Mouse (Mus musculus) mouse embryonic stem cell (cell line): ENCODE data around the gene Elovl5.

Experiments
- in situ Hi-C, 2 experiments: fragments of 300-500 bp; cut with MboI; formaldehyde crosslinking; loops; 1 replicate in 1 of 2; 3 replicates in 1 of 2; pipeline ENCODE4 v1.14.3; 2019 to 2020; ENCODE audit warnings: low sequenced_read_pairs in 2 of 2, low pct_unique_long_range_greater_than_20kb in 1 of 2, mixed read lengths in 1 of 2; ENCODE audit not compliant: unreplicated experiment in 1 of 2

Elovl5 gene

DNA sequence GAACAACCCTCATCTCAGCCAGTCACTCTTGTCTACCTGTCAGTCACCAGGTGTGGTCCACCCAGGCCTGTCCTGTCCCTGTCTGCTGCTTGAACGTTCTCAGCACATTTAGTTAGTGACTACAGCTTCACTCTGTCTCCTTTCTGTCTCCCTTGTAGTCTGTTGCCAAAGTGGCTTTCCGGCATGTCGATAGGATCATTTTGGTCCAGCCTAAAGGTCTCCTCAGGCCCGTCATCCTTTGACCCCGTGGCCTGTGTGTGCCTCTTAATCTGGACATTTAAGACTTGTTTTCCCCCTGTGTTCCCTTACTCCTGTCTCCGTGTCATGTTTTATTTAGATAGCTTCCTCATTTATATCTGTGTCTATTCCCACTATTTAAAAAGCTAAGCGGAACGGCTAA is 9.0 kb downstream of the Elovl5 start:
- in situ Hi-C loops, result no loop called here

DNA sequence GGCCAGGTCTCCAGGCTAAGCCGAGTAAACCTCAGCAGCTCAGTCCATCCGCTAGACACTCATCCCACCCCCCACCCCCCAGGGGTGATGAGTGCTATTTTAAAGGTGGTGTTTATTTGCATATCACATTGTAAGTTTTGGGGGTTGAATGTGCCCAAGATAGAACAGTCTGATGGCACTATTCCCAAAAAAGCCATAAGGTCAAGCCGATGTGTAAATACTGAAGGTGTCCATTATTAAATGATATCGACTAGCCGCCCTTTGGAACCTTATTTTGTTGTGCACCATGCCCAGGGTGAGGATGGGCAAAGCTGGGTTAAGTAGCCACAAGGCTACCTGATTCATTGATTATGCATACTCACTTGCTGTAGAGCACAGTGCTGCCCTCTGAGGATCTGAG is 9.7 kb downstream of the Elovl5 start:
- in situ Hi-C loops, result no loop called here

- in situ Hi-C loops, result no loop called here
Measured at GRCm38 (mm10) chr9:77927431-77927830, 10.3 kb downstream of the Elovl5 start.

GRCm38 (mm10) chr9:77928769-77929168 is 11.6 kb downstream of the Elovl5 start:
- in situ Hi-C loops, result no loop called here

DNA sequence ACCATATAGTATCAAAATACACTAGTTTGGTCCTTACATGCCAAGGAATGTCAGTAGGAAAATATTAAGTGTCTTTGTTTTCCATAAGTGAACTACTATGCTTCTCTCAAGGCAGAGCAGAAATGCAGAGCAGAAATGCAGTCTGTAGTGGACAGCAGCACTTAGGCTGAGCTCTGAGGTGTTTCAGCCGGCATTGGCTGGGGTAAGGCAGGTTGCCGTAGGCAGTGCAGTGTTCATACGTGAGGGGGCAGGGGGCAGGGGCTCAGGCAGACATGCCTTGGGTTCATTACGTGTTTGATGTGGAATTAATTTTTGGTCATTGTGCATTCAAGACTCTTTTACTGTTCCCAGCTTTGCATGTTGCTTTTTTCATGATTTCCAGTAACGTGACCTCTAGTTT is 12.1 kb downstream of the Elovl5 start:
- in situ Hi-C loops, result no loop called here

- in situ Hi-C loops, result no loop called here
Measured at GRCm38 (mm10) chr9:77930036-77930859, 13.1 kb downstream of the Elovl5 start.

GRCm38 (mm10) chr9:77930860-77931184 is 13.7 kb downstream of the Elovl5 start:
- in situ Hi-C loops, result no loop called here

- in situ Hi-C loops, result no loop called here
Measured at GRCm38 (mm10) chr9:77931740-77932139, 14.6 kb downstream of the Elovl5 start.

GRCm38 (mm10) chr9:77935818-77936611 is 18.9 kb downstream of the Elovl5 start:
- in situ Hi-C loops, result no loop called here

DNA sequence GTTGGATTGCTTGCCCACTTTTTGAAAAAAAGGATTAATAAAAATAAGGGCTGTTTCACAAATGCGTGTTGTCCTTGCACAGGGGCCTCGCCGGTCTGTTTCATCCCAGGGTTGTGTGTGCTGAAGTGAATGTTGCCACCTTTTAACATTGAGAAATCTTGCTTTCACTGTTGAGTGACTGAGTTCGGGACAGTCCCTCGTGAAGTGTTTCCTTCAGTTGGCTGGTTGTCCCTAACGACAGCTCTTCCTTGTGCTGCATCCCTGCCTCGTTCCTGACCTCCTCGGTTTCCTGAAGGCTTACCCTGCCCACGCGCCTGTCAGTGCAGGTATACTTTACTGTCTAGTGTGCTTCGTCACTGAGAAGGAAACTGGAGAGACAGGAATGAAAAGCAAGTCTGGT is 20.7 kb downstream of the Elovl5 start:
- in situ Hi-C loops, result no loop called here

GRCm38 (mm10) chr9:77938761-77939553 is 21.8 kb downstream of the Elovl5 start:
- in situ Hi-C loops, result no loop called here

DNA sequence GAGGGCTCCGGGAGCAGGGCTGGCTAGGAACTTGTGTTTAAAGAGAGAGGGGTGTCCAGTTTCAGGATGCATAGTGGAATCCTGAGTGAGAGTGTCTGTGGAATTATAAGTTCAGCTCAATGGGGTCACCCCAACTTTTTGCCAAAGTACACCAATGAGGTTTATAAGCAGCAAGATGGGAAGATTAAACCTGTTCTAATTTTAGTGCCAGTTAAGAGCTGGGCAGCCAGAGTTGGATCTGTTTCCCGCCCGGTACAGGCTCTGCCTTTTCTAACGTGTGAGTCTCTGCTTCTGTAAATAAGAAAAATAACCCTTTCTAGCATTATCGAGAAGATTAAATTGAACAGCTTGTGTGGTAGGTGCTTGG is 22.4 kb downstream of the Elovl5 start:
- in situ Hi-C loops, result no loop called here

- in situ Hi-C loops, result no loop called here
Measured at GRCm38 (mm10) chr9:77941058-77941457, 23.9 kb downstream of the Elovl5 start.

DNA sequence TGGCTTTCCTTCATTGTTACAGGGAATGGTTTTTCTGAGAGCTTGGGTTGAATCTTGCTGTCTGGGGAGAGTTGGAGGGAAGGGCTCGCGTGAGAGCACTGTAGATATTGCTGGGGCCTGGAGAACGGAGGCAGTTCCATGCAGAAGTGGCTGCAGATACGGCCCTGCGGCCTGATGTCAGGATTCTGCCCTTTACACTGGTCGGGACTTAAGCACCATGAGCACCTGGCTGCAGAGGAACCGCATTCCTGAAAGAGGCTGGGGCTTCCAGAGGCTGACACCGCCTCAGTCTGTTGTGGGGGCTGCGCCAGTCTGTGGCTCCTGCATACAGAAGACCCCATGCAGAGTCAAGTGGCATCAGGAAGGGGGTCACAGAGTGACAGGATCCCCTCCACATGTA is 24.7 kb downstream of the Elovl5 start:
- in situ Hi-C loops, result no loop called here

- in situ Hi-C loops, result no loop called here
Measured at GRCm38 (mm10) chr9:77942411-77942810, 25.2 kb downstream of the Elovl5 start.

DNA sequence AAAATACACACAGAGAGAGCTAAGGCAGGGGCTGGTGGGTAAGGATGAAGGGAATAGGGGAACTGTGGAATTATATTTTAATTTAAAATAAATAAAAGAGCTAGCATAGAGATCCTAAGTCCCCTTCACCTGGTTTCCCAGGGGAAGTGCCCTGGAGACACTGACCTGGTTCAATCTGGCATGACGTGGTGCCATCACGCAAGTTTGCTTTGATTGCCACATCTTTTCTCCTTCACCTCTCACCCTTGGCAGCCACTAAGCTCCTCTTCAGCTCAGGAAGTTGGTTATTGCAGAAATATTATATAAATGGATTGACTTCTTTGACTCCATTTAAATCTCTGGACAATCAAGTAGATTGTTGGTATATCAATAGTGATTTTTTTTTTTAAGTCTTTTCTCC is 26.2 kb downstream of the Elovl5 start:
- in situ Hi-C loops, result no loop called here

DNA sequence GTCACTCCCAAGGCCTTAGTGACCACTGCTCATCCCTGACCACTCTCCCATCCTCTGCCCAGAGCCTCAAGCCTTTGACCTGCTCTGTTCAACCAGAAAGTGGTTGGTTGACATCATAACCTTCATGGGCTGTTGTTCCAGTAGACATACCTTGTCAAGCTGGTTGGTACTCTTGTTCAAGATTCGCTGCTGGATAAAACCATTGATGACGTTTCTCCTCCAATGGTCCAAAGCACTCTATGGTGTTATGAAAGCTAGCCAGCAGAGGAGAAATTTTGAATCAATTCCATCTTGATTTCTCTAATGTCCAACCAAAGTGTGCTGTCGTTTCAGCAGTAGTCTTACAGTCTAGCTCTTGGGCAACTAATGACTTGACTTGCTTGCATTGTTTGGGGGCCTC is 27.0 kb downstream of the Elovl5 start:
- in situ Hi-C loops, result no loop called here

GRCm38 (mm10) chr9:77945792-77946666 is 28.9 kb downstream of the Elovl5 start:
- in situ Hi-C loops, result no loop called here
